Mouse (Mus musculus) cortical plate, adult 2 months (tissue): ENCODE results near the gene Pnkp.

Experiments used
- CTCF ChIP-seq: fragments of 200-500 bp; IDR thresholded peaks from 2 replicates; pipeline ENCODE4 v1.5.1; 2011; ENCODE audit warnings: mild to moderate bottlenecking, control low read depth, low read length; ENCODE audit not compliant: insufficient read depth; ENCODE audit errors: extremely low read depth
- POLR2A ChIP-seq: fragments of 200-500 bp; IDR thresholded peaks from 2 replicates; pipeline ENCODE4 v1.6.1; 2011; ENCODE audit warnings: mild to moderate bottlenecking, low read length, control low read depth; ENCODE audit not compliant: insufficient read depth; ENCODE audit errors: extremely low read depth

DNA sequence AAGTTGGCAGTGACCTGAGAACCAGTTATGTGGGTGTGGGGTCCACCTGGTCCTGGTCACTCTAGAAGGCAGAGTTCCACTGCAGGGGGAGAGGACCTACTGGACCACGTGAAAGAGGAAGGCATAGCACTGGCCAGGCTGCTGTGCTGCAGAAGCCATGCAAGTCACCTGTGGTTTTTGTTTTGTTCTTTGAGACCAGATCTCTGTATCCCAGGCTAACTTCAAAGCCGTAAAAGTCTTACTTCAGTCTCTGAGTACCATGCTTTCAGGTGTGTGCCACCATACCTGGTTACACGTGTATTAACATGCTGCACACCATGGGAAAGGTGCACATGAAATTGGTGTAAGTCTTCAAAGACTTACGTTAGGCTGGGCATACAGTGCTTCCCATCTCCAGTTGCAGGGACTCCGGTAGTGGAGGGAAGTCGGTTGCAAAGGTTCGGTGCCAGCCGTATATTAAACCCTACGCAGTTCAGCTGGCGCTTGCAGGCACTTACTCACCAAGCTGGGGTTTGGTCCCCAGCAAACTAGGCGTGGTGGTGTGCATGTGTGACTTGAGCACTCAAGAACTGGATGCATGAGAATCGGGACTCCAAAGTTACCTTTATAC, 5.2 kb upstream of the Pnkp start:
- TF ChIP-seq CTCF = no peak
- TF ChIP-seq POLR2A = no peak
